Mouse (Mus musculus): ENCODE results near the gene Galnt14. TPM values are rescaled to one million over a fixed set of nuclear protein-coding genes. Genes with fewer than 3 reads are reported as not detected.

The Galnt14 gene
- polyA plus RNA-seq, 1 experiment from 2014 or later: 0.20 TPM

- Histone ChIP-seq H3K4me2 (no peak overlapping the region), H3K27me3 (ENCODE audit: insufficient read depth, low read length) (no peaks in the 10 kb centered on the region), H3K9me3 (ENCODE audit: low read depth, low read length) (no peaks in the 10 kb centered on the region), H3K4me1 (ENCODE audit: insufficient read depth) (no peaks in the 10 kb centered on the region), H3K27ac (ENCODE audit: low read depth) (no peak overlapping the region), H3K9ac (no peak overlapping the region), H3K4me3 (ENCODE audit: low read depth, low read length) (no peak overlapping the region), H3K36me3 (ENCODE audit: insufficient read depth) (no peaks in the 10 kb centered on the region)
- ATAC-seq (ENCODE audit: insufficient read depth) (no peak), DNase-seq (no peak)
- WGBS: 80% methylated on average over 13 of the region's 13 CpGs
- TF ChIP-seq CTCF (IDR thresholded peaks at IDR 0.05; ENCODE audit: low read depth): no peak
Observed at GRCm38 (mm10) chr17:73507804-73508535, 202.3 kb downstream of the Galnt14 start.

DNA sequence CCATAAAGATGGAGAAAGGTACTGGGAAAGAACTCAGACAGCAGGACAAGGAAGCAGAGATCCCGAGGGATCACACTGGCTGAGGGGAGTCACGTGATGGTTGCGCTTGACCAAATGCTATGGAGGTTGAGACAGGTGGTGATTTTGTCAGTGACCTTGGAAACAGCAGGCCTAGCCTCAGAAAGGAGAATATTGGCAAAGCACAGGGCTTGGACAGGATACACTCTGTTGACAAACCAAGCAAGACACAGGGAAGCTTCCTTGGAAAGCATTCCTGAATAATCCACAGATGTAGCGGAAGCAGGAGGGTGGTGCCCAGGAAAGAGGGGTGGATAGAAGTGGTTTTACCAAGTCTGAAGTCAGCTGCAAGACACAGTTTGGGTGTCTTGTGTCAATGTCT, 206.1 kb downstream of the Galnt14 start:
- TF ChIP-seq CTCF (IDR thresholded peaks at IDR 0.05; ENCODE audit: low read depth): no peak
- Histone ChIP-seq H3K4me3 (ENCODE audit: low read depth, low read length) (no peak overlapping the region), H3K9me3 (ENCODE audit: low read depth, low read length) (no peaks in the 10 kb centered on the region), H3K4me2 (no peak overlapping the region), H3K27me3 (ENCODE audit: insufficient read depth, low read length) (no peaks in the 10 kb centered on the region), H3K36me3 (ENCODE audit: insufficient read depth) (no peaks in the 10 kb centered on the region), H3K4me1 (ENCODE audit: insufficient read depth) (no peaks in the 10 kb centered on the region), H3K27ac (ENCODE audit: low read depth) (no peak overlapping the region), H3K9ac (no peak overlapping the region)
- ATAC-seq (ENCODE audit: insufficient read depth): no peak
- no peak for DNase-seq
- WGBS: 82% methylated on average over 4 of the region's 4 CpGs

- Histone ChIP-seq H3K36me3 (ENCODE audit: insufficient read depth) (no peaks in the 10 kb centered on the region), H3K9ac (no peak overlapping the region), H3K4me3 (ENCODE audit: low read depth, low read length) (no peak overlapping the region), H3K4me2 (no peak overlapping the region), H3K27ac (ENCODE audit: low read depth) (no peak overlapping the region), H3K4me1 (ENCODE audit: insufficient read depth) (no peaks in the 10 kb centered on the region), H3K9me3 (ENCODE audit: low read depth, low read length) (no peaks in the 10 kb centered on the region), H3K27me3 (ENCODE audit: insufficient read depth, low read length) (no peaks in the 10 kb centered on the region)
- no peak for TF ChIP-seq CTCF (IDR thresholded peaks at IDR 0.05; ENCODE audit: low read depth)
- ATAC-seq (ENCODE audit: insufficient read depth) (no peak), DNase-seq (no peak)
- WGBS: 86% methylated on average over 4 of the region's 4 CpGs
Observed at GRCm38 (mm10) chr17:73502613-73503012, 207.6 kb downstream of the Galnt14 start.

DNA sequence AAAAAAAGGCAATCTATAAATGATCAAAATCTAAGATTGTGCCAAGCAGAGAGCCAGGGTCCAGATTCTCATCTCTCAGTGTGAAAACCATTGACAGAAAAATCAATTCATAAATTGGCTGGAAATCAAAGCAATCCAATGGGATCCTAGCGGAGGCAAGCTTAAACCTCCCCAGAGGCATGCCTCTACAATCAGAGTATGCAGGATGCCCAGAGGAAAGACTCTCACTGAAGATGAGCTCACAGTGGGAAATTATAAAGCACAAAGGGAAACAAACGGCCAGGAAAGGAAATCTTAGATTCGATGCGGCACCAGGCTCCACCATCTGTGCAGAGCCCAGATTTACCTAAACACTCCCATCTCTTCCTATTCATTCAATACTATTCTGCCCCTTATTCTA, 220.7 kb downstream of the Galnt14 start:
- H3K4me1 ChIP-seq (ENCODE audit: insufficient read depth): no peaks in the 10 kb centered on the region
- no peak overlapping the region for H3K9ac ChIP-seq
- no peak overlapping the region for H3K27ac ChIP-seq (ENCODE audit: low read depth)
- no peaks in the 10 kb centered on the region for H3K27me3 ChIP-seq (ENCODE audit: insufficient read depth, low read length)
- no peak overlapping the region for H3K4me2 ChIP-seq
- no peak for TF ChIP-seq CTCF (IDR thresholded peaks at IDR 0.05; ENCODE audit: low read depth)
- ATAC-seq (ENCODE audit: insufficient read depth) (no peak), DNase-seq (no peak)
- no peaks in the 10 kb centered on the region for H3K36me3 ChIP-seq (ENCODE audit: insufficient read depth)
- no peak overlapping the region for H3K4me3 ChIP-seq (ENCODE audit: low read depth, low read length)
- 80% methylated on average over 4 of the region's 4 CpGs for WGBS
- H3K9me3 ChIP-seq (ENCODE audit: low read depth, low read length): no peaks in the 10 kb centered on the region

DNA sequence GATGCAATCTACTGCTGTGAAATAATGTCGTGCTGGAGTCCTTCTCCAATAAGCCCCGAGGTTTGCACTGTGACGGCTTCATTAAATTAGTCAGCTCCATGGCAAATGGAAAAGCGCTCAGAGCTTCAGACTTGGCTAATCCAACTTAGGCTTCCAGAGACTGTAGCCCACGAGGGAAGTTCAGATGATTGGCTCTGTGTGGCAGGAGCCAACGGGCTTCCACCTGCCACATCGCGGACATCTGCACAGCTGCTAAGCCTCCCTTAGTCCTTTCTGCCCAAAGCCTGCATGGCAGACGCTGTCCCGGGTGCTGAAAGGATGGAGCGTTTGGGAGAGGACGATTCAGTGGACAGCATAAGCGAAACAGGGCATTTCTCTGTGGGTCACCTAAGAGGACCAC, 222.5 kb downstream of the Galnt14 start:
- Histone ChIP-seq H3K27ac (ENCODE audit: low read depth) (no peak overlapping the region), H3K4me3 (ENCODE audit: low read depth, low read length) (no peak overlapping the region), H3K4me2 (no peak overlapping the region), H3K4me1 (ENCODE audit: insufficient read depth) (no peaks in the 10 kb centered on the region), H3K36me3 (ENCODE audit: insufficient read depth) (no peaks in the 10 kb centered on the region), H3K9me3 (ENCODE audit: low read depth, low read length) (no peaks in the 10 kb centered on the region), H3K27me3 (ENCODE audit: insufficient read depth, low read length) (no peaks in the 10 kb centered on the region), H3K9ac (no peak overlapping the region)
- DNase-seq (peak; percentile 88), ATAC-seq (ENCODE audit: insufficient read depth) (peak; percentile 63; the same call in 1 of the 2 replicates)
- WGBS: 25% methylated on average over 13 of the region's 13 CpGs
- TF ChIP-seq CTCF (IDR thresholded peaks at IDR 0.05; ENCODE audit: low read depth): no peak

DNA sequence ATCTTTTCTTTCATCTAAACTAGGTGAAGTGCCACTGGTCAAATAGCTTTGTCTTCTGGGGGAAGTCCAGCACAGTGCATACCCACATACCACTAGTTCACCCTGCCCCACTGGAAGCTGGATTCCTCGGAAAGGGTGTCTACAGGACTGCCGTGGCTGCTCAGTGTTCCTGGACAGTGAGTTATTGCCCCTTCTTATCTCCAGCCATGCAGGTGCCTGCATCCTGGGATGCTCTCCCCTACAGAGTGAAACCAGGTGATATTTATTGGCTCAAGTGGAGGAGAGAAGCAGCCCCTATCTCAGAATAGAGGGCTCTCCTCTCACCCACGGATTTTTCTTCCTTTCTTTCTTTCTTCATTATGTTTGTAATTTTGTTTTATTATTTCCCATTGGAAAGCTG, 222.9 kb downstream of the Galnt14 start:
- H3K27ac ChIP-seq (ENCODE audit: low read depth): no peak overlapping the region
- ATAC-seq (ENCODE audit: insufficient read depth) (no peak), DNase-seq (no peak)
- TF ChIP-seq CTCF (IDR thresholded peaks at IDR 0.05; ENCODE audit: low read depth): no peak
- 56% methylated on average over 3 of the region's 3 CpGs for WGBS
- H3K36me3 ChIP-seq (ENCODE audit: insufficient read depth): no peaks in the 10 kb centered on the region
- H3K27me3 ChIP-seq (ENCODE audit: insufficient read depth, low read length): no peaks in the 10 kb centered on the region
- no peaks in the 10 kb centered on the region for H3K4me1 ChIP-seq (ENCODE audit: insufficient read depth)
- no peaks in the 10 kb centered on the region for H3K9me3 ChIP-seq (ENCODE audit: low read depth, low read length)
- no peak overlapping the region for H3K4me3 ChIP-seq (ENCODE audit: low read depth, low read length)
- no peak overlapping the region for H3K9ac ChIP-seq
- H3K4me2 ChIP-seq: no peak overlapping the region

DNA sequence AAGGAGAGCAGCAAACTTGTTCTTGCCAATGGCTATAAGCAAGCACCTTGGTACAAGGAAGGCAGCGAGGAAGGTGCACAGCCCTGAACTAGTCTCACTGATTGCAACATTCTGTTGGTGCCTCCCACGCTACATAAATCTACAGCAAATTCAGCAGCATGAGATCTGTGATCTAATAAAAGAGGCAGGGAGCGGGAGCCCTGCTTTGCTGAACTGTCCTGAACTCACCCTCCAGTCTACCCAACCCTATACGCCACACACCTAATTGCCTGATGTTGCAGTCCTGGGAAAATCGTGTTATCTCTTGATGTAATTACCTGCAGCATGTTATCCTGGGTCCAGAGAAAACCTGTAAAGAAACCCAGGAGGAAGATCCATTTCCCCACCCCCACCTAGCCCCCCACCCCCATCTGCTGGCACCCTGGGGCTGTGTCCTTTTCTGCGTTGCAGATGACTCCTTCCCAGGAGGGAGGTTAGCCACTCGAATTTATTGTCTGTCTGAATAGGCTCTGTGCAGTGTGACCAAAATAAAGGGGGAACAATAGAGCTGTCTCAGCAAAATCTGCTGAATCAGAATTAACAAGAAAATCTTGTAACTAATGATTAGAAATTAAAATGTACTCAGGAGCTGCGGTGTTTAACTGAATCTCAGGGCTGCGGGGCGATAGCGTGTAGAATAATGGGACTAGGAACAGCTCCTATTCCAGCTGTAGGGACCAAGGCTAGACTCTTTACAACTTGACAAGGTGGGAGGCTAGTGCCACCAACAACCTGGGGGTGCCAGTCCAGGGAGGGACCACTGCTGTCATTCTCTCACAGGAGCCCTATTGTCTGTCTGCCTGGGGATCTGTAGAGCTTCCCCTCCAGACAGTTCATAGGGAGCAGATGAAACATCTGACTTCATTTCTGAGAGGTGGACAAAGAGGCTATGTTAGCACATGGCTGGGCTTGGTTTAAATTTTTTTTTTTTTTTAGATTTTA, 232.9 kb downstream of the Galnt14 start:
- ATAC-seq (ENCODE audit: insufficient read depth): no peak
- Histone ChIP-seq H3K4me2 (no peak overlapping the region), H3K27ac (ENCODE audit: low read depth) (no peak overlapping the region), H3K4me1 (ENCODE audit: insufficient read depth) (no peaks in the 10 kb centered on the region), H3K9me3 (ENCODE audit: low read depth, low read length) (no peaks in the 10 kb centered on the region), H3K27me3 (ENCODE audit: insufficient read depth, low read length) (no peaks in the 10 kb centered on the region), H3K9ac (no peak overlapping the region), H3K36me3 (ENCODE audit: insufficient read depth) (no peaks in the 10 kb centered on the region), H3K4me3 (ENCODE audit: low read depth, low read length) (no peak overlapping the region)
- WGBS: 66% methylated on average over 11 of the region's 11 CpGs
- TF ChIP-seq CTCF (IDR thresholded peaks at IDR 0.05; ENCODE audit: low read depth): no peak
- DNase-seq: no peak
